Mouse (Mus musculus) retina, adult 2 months (tissue): ENCODE results near the gene Gm10477.
A peak's percentile ranks its signal among the peaks of the same experiment; 100 is the strongest.
"Not testable (repeated sequence)": the region's sequence is repeated elsewhere in the genome, so short reads cannot be mapped to it uniquely, and the experiment has no call there.

ENCODE experiments used
- DNase-seq: peaks from one replicate; pipeline ENCODE4 v3.0.0-alpha.2; 2012; ENCODE audit warnings: low read depth, low spot score

Gene Gm10477

GRCm38 (mm10) chrX:56524442-56524841 is at the start of gene Gm10477:
Gene Gm10477, plus strand, starts transcription at chrX:56524742.
- not testable (repeated sequence) for DNase-seq

- DNase-seq, result no peak
Measured at GRCm38 (mm10) chrX:56477553-56477952, 47.0 kb upstream of the Gm10477 start.

GRCm38 (mm10) chrX:56481906-56482305 is 42.6 kb upstream of the Gm10477 start:
- DNase-seq, result no peak

- peak; percentile 50 for DNase-seq
Measured at GRCm38 (mm10) chrX:56489758-56490157, 34.8 kb upstream of the Gm10477 start.

GRCm38 (mm10) chrX:56497241-56497640 is 27.3 kb upstream of the Gm10477 start:
- no peak for DNase-seq

GRCm38 (mm10) chrX:56531266-56531665 is 6.7 kb downstream of the Gm10477 start:
- DNase-seq, result peak; percentile 2

GRCm38 (mm10) chrX:56537162-56537561 is 12.6 kb downstream of the Gm10477 start:
- DNase-seq, result no peak

- no peak for DNase-seq
Measured at GRCm38 (mm10) chrX:56549506-56549905, 25.0 kb downstream of the Gm10477 start, which contains the start of gene Gm648. Gene Gm648, minus strand, starts transcription at chrX:56549606.

GRCm38 (mm10) chrX:56553584-56553983 is 29.0 kb downstream of the Gm10477 start:
- no peak for DNase-seq

- DNase-seq, result no peak
Measured at GRCm38 (mm10) chrX:56572465-56572864, 47.9 kb downstream of the Gm10477 start.
